Mouse (Mus musculus) ES-E14 (cell line): Measurements from ENCODE around the gene Mpo. TPM values are rescaled to one million over a fixed set of nuclear protein-coding genes. Genes with fewer than 3 reads are reported as not detected.

Source experiments
- DNase-seq: peaks from one replicate; pipeline ENCODE4 v3.0.0-alpha.2; 2013; ENCODE audit warnings: low read depth, low spot score
- H3K27ac ChIP-seq: 2 replicates; pipeline ENCODE4 v1.5.1; 2012; ENCODE audit warnings: low read depth, mild to moderate bottlenecking, low read length, moderate library complexity, mixed read lengths; ENCODE audit not compliant: poor library complexity, insufficient read depth, severe bottlenecking
- H3K36me3 ChIP-seq: 2 replicates; pipeline ENCODE4 v1.6.1; 2012; ENCODE audit warnings: mild to moderate bottlenecking, low read length, moderate library complexity, mixed read lengths; ENCODE audit not compliant: control insufficient read depth, poor library complexity, insufficient read depth, severe bottlenecking
- H3K4me1 ChIP-seq, 2 experiments: fragments of 150-350 bp in 1 of 2; sonication (generic) in 1 of 2; 2 replicates each; pipeline ENCODE4 v1.6.1; 2012; ENCODE audit warnings: low read length in 2 of 2, mild to moderate bottlenecking in 1 of 2, mixed read lengths in 1 of 2; ENCODE audit not compliant: control insufficient read depth in 2 of 2, insufficient read depth in 2 of 2, poor library complexity in 1 of 2
- H3K4me3 ChIP-seq, 2 experiments: fragments of 150-350 bp in 1 of 2; sonication (generic) in 1 of 2; 2 replicates each; pipeline ENCODE4 v1.5.1; 2012; ENCODE audit warnings: low read length in 2 of 2, low read depth in 1 of 2, mild to moderate bottlenecking in 1 of 2, mixed read lengths in 1 of 2; ENCODE audit not compliant: insufficient read depth in 1 of 2, poor library complexity in 1 of 2, severe bottlenecking in 1 of 2
- H3K9ac ChIP-seq: 2 replicates; pipeline ENCODE4 v1.6.1; 2012; ENCODE audit warnings: low read depth, mild to moderate bottlenecking, low read length, mixed read lengths; ENCODE audit not compliant: poor library complexity, insufficient read depth, severe bottlenecking
- H3K9me3 ChIP-seq: fragments of 150-350 bp; sonication (generic); 2 replicates; pipeline ENCODE4 v1.6.1; 2012; ENCODE audit warnings: low read depth, mild to moderate bottlenecking, low read length; ENCODE audit not compliant: control insufficient read depth, insufficient read depth
- CHD2 ChIP-seq: IDR thresholded peaks from 2 replicates; pipeline ENCODE4 v1.6.1; 2014; ENCODE audit warnings: mild to moderate bottlenecking, low read depth, low read length, inconsistent platforms
- HCFC1 ChIP-seq: IDR thresholded peaks from 2 replicates; pipeline ENCODE4 v1.6.1; 2012; ENCODE audit warnings: low read length, inconsistent platforms, borderline replicate concordance; ENCODE audit not compliant: insufficient read depth
- MAFK ChIP-seq: IDR thresholded peaks from 2 replicates; pipeline ENCODE4 v1.6.1; 2014; ENCODE audit warnings: mild to moderate bottlenecking, low read depth, low read length, inconsistent platforms; ENCODE audit not compliant: insufficient read depth
- ZC3H11A ChIP-seq: IDR thresholded peaks from 2 replicates; pipeline ENCODE4 v1.6.1; 2012; ENCODE audit warnings: low read depth, mild to moderate bottlenecking, inconsistent platforms, low read length, borderline replicate concordance
- ZNF384 ChIP-seq: IDR thresholded peaks from 2 replicates; pipeline ENCODE4 v1.6.1; 2012; ENCODE audit warnings: low read depth, low read length, inconsistent platforms
- in situ Hi-C, 2 experiments: fragments of 600-800 bp; cut with MboI; formaldehyde crosslinking; loops; one replicate each; pipeline ENCODE4 v1.15.1; 2025; ENCODE audit warnings: low sequenced_read_pairs in 2 of 2, inconsistent platforms in 1 of 2; ENCODE audit not compliant: unreplicated experiment in 2 of 2
- total RNA-seq: library from RNA; depleted of rRNA; stranded (reverse); fragments of 300-350 nt; gene quantifications from 2 replicates; pipeline ENCODE4 v1.2.3, GENCODE M21; 2012

Mpo gene
- total RNA-seq, 1 experiment, result not detected

DNA sequence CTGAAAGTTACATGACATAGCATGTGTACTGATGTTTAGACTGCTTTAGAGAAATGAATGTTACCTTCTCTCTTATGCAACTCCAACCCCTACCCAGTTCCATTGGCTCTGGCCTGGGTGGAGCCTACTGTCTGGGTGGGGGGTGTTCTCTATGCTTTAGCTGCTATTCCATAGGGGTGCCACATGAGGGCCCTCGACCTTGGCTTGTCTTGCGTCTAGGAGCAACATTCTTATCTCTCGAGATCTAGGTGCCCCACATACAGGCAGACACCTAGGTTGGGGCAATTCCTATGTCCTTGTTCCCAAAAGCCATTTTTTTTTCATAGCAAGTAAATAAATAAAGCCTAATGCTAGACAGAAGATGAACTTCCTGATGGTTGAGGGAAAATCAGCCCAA, 33.8 kb upstream of the Mpo start:
- DNase-seq, result no peak
- no peak overlapping the region for H3K4me3 ChIP-seq
- H3K9me3 ChIP-seq, result no peaks in the 10 kb centered on the region
- TF ChIP-seq ZC3H11A (no peak), HCFC1 (no peak), MAFK (no peak), ZNF384 (no peak)
- H3K9ac ChIP-seq, result no peak overlapping the region
- in situ Hi-C loops, result no loop called here
- H3K27ac ChIP-seq, result no peak overlapping the region
- H3K4me1 ChIP-seq, result peaks cover 0 to 14% of the 10 kb centered on the region in 2 experiments; a peak in 1 of 4 replicates
- no peaks in the 10 kb centered on the region for H3K36me3 ChIP-seq

DNA sequence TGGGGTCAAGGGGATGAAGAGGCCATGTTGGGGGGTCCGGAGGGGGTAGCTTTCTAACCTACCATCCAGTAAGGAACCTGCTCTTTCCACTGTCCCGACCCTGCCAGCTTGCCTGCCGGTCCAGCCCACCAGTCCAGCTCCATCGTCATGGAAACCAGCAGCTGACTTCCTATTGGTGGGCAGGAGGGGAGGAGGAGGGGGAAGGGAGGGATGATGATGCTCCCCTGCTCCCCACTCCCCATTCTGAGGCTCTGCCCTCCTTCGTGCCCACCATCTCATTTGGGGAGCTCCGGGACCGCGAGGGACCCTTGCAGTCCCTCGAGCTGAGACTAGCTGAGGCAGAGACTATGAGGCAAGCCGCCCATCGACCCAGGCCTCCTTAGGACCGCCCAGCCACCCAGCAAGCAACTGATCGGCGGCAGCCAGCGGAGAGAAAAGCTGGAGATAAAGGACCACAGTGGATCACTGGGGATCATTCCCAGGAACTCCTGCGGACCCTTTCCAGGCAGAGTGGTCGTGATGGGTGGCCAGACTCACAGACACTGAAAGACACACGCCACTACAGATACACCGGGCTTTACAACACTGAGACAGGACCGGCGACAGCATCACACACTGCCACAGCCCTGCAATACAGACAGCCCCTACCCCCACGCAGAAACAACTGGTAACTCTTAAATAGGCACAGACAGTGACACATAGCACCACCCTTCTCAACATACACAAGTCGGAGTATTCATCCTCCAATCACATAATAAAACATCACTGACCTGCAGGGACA, 32.9 kb upstream of the Mpo start, which contains the start of gene Tspoap1:
Gene Tspoap1, plus strand, starts transcription at position 241 of the 781 bp plus-strand sequence.
- H3K9ac ChIP-seq, result no peak within 1 kb of the TSS
- H3K4me1 ChIP-seq, result peaks cover 0 to 14% of the 10 kb centered on the region in 2 experiments; a peak in 1 of 4 replicates
- TF ChIP-seq MAFK (no peak), HCFC1 (no peak), ZNF384 (no peak), ZC3H11A (no peak), CHD2 (no peak)
- DNase-seq, result no peak
- no peak within 1 kb of the TSS for H3K27ac ChIP-seq
- H3K4me3 ChIP-seq, result no peak within 1 kb of the TSS
- in situ Hi-C loops, result no loop called here
- H3K36me3 ChIP-seq, result no peaks in the 10 kb centered on the region
- no peaks in the 10 kb centered on the region for H3K9me3 ChIP-seq

DNA sequence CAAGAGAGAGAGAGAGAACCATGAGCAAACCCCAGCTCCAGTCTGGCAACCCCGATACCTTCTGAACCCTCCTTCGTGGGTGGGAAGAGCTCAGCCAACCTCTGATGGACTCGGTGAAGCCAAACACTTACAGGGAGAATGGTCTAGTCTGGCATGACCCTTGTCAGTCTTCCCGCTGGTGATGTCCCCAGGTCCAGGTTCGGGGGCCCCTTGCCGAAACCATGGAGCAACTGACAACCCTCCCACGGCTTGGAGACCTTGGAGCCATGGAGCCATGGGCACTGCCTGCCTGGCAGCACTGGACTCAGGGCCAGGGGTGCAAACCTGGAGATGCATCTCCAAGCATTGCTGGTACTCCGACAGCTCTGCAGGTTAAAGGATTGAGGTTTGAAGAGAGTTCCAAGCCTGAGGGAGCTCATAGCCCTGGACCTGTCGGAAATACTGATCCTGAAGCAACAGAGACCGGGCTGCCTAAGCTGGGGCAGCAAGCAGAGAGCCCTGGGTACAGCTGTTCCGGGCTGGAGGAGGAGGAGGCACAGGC, 32.1 kb upstream of the Mpo start:
- H3K9me3 ChIP-seq, result no peaks in the 10 kb centered on the region
- no peak overlapping the region for H3K9ac ChIP-seq
- H3K4me3 ChIP-seq, result no peak overlapping the region
- H3K4me1 ChIP-seq, result peaks cover 0 to 14% of the 10 kb centered on the region in 2 experiments; a peak in 1 of 4 replicates
- in situ Hi-C loops, result no loop called here
- TF ChIP-seq HCFC1 (no peak), MAFK (no peak)
- H3K27ac ChIP-seq, result no peak overlapping the region
- no peak for DNase-seq
- H3K36me3 ChIP-seq, result no peaks in the 10 kb centered on the region

DNA sequence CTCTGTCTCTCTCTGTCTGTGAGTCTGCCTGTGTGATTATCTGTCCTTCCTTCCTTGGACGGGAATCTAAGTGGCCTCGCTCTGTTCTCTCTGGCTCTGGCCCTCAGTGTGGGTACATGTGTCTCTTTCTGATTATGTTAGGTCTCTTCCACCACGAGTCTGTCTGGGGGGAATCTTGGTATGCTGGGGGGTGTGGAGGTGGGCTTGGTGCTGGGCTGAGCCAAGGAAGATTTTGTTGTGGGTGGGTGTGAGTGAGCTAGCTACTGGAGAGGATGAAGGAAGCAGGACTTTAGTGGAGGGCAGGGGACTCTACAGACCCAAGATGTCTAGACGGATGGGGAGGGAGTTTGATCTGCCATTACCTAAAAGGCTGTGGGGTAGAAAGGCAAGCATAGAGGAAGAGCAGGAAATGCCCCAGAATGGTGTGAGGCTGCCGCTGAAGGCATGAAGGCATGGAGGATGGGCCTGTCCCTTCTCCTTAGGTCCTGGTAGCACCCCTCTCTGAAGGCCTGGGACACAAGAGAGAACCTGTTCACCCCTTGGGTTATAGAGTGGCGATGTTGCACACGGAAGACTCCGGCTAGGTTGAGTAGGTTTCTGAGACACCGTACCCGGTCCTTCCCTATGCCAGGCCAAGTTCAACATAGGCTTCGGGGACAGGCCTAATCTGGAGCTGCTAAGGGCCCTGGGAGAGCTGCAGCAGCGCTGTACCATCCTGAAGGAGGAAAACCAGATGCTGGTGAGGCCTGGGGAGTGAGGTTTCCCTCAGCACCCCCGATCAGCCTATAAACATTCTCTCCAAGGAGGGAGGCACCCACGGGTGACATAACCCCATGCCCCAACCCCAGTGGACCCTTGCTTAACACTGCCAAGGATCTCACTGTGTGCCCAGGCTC, 31.3 kb upstream of the Mpo start:
- no peaks in the 10 kb centered on the region for H3K36me3 ChIP-seq
- no peak overlapping the region for H3K9ac ChIP-seq
- H3K4me3 ChIP-seq, result no peak overlapping the region
- TF ChIP-seq ZC3H11A, result no peak
- TF ChIP-seq MAFK, result no peak
- no peak for TF ChIP-seq ZNF384
- TF ChIP-seq HCFC1, result no peak
- no peak for TF ChIP-seq CHD2
- no peak overlapping the region for H3K27ac ChIP-seq
- H3K9me3 ChIP-seq, result no peaks in the 10 kb centered on the region
- DNase-seq, result no peak
- peaks cover 0 to 12% of the 10 kb centered on the region in 2 experiments; a peak in 1 of 4 replicates for H3K4me1 ChIP-seq
- in situ Hi-C loops, result no loop called here
